Mouse (Mus musculus): Measurements from ENCODE around the gene Syt16. TPM values are rescaled to one million over a fixed set of nuclear protein-coding genes. Genes with fewer than 3 reads are reported as not detected.

Gene Syt16
- polyA plus RNA-seq, 1 experiment from 2014 or later, result 53.7 TPM

GRCm38 (mm10) chr12:74160791-74161190 is 163.3 kb downstream of the Syt16 start:
- H3K9me3 ChIP-seq (replicated peaks; ENCODE audit: control insufficient read depth, low read length), result no peaks in the 10 kb centered on the region
- no peak overlapping the region for H3K9ac ChIP-seq (ENCODE audit: low read length)
- H3K27me3 ChIP-seq (replicated peaks; ENCODE audit: control insufficient read depth, insufficient read depth, low read length), result no peaks in the 10 kb centered on the region
- ATAC-seq (no peak), DNase-seq (ENCODE audit: low spot score) (no peak)
- H3K4me1 ChIP-seq (ENCODE audit: control insufficient read depth, insufficient read depth, low read length), result no peaks in the 10 kb centered on the region
- WGBS, result 67% methylated on average over 3 of the region's 3 CpGs
- no peaks in the 10 kb centered on the region for H3K36me3 ChIP-seq (ENCODE audit: control insufficient read depth, insufficient read depth, low read length)
- no peak overlapping the region for H3K4me3 ChIP-seq (ENCODE audit: low read depth, low read length)
- no peak overlapping the region for H3K27ac ChIP-seq (ENCODE audit: low read depth, low read length)
- no peak overlapping the region for H3K4me2 ChIP-seq (ENCODE audit: low read length)

GRCm38 (mm10) chr12:74163080-74163479 is 165.6 kb downstream of the Syt16 start:
- H3K36me3 ChIP-seq (ENCODE audit: control insufficient read depth, insufficient read depth, low read length), result no peaks in the 10 kb centered on the region
- H3K9ac ChIP-seq (ENCODE audit: low read length), result no peak overlapping the region
- ATAC-seq, result no peak
- 83% methylated on average over 2 of the region's 2 CpGs for WGBS
- no peak for DNase-seq (ENCODE audit: low spot score)
- H3K4me2 ChIP-seq (ENCODE audit: low read length), result no peak overlapping the region
- H3K27me3 ChIP-seq (replicated peaks; ENCODE audit: control insufficient read depth, insufficient read depth, low read length), result no peaks in the 10 kb centered on the region
- H3K27ac ChIP-seq (ENCODE audit: low read depth, low read length), result no peak overlapping the region
- H3K4me3 ChIP-seq (ENCODE audit: low read depth, low read length), result no peak overlapping the region
- H3K9me3 ChIP-seq (replicated peaks; ENCODE audit: control insufficient read depth, low read length), result no peaks in the 10 kb centered on the region
- H3K4me1 ChIP-seq (ENCODE audit: control insufficient read depth, insufficient read depth, low read length), result no peaks in the 10 kb centered on the region

GRCm38 (mm10) chr12:74171257-74171656 is 173.8 kb downstream of the Syt16 start:
- Histone ChIP-seq H3K4me2 (ENCODE audit: low read length) (no peak overlapping the region), H3K27me3 (replicated peaks; ENCODE audit: control insufficient read depth, insufficient read depth, low read length) (no peaks in the 10 kb centered on the region), H3K27ac (ENCODE audit: low read depth, low read length) (no peak overlapping the region), H3K4me3 (ENCODE audit: low read depth, low read length) (no peak overlapping the region), H3K36me3 (ENCODE audit: control insufficient read depth, insufficient read depth, low read length) (no peaks in the 10 kb centered on the region), H3K9me3 (replicated peaks; ENCODE audit: control insufficient read depth, low read length) (no peaks in the 10 kb centered on the region), H3K9ac (ENCODE audit: low read length) (no peak overlapping the region), H3K4me1 (ENCODE audit: control insufficient read depth, insufficient read depth, low read length) (peaks cover 12% of the 10 kb centered on the region)
- ATAC-seq, result no peak
- WGBS, result 72% methylated on average over 1 of the region's 1 CpGs
- peak; percentile 34 for DNase-seq (ENCODE audit: low spot score)

- H3K9ac ChIP-seq (ENCODE audit: low read length), result no peak overlapping the region
- ATAC-seq, result peak; percentile 68; the same call in 1 of the 2 replicates
- 8% methylated on average over 3 of the region's 3 CpGs for WGBS
- H3K36me3 ChIP-seq (ENCODE audit: control insufficient read depth, insufficient read depth, low read length), result no peaks in the 10 kb centered on the region
- H3K27me3 ChIP-seq (replicated peaks; ENCODE audit: control insufficient read depth, insufficient read depth, low read length), result no peaks in the 10 kb centered on the region
- H3K4me3 ChIP-seq (ENCODE audit: low read depth, low read length), result no peak overlapping the region
- peaks cover 12% of the 10 kb centered on the region for H3K4me1 ChIP-seq (ENCODE audit: control insufficient read depth, insufficient read depth, low read length)
- H3K9me3 ChIP-seq (replicated peaks; ENCODE audit: control insufficient read depth, low read length), result no peaks in the 10 kb centered on the region
- DNase-seq (ENCODE audit: low spot score), result peak; percentile 84
- H3K4me2 ChIP-seq (ENCODE audit: low read length), result no peak overlapping the region
- no peak overlapping the region for H3K27ac ChIP-seq (ENCODE audit: low read depth, low read length)
Observed at GRCm38 (mm10) chr12:74173902-74174301, 176.4 kb downstream of the Syt16 start.

GRCm38 (mm10) chr12:74184596-74184995 is 187.1 kb downstream of the Syt16 start:
- H3K4me1 ChIP-seq (ENCODE audit: control insufficient read depth, insufficient read depth, low read length), result peaks cover 2% of the 10 kb centered on the region; the same call in 1 of the 2 replicates
- H3K27me3 ChIP-seq (replicated peaks; ENCODE audit: control insufficient read depth, insufficient read depth, low read length), result no peaks in the 10 kb centered on the region
- H3K4me3 ChIP-seq (ENCODE audit: low read depth, low read length), result no peak overlapping the region
- H3K27ac ChIP-seq (ENCODE audit: low read depth, low read length), result no peak overlapping the region
- no peaks in the 10 kb centered on the region for H3K9me3 ChIP-seq (replicated peaks; ENCODE audit: control insufficient read depth, low read length)
- H3K36me3 ChIP-seq (ENCODE audit: control insufficient read depth, insufficient read depth, low read length), result no peaks in the 10 kb centered on the region
- WGBS, result 69% methylated on average over 17 of the region's 17 CpGs
- no peak for DNase-seq (ENCODE audit: low spot score)
- no peak overlapping the region for H3K4me2 ChIP-seq (ENCODE audit: low read length)
- ATAC-seq, result no peak
- H3K9ac ChIP-seq (ENCODE audit: low read length), result no peak overlapping the region

- H3K4me2 ChIP-seq (ENCODE audit: low read length), result no peak overlapping the region
- no peak overlapping the region for H3K4me3 ChIP-seq (ENCODE audit: low read depth, low read length)
- no peak overlapping the region for H3K9ac ChIP-seq (ENCODE audit: low read length)
- H3K36me3 ChIP-seq (ENCODE audit: control insufficient read depth, insufficient read depth, low read length), result no peaks in the 10 kb centered on the region
- DNase-seq (ENCODE audit: low spot score), result no peak
- no peaks in the 10 kb centered on the region for H3K9me3 ChIP-seq (replicated peaks; ENCODE audit: control insufficient read depth, low read length)
- H3K4me1 ChIP-seq (ENCODE audit: control insufficient read depth, insufficient read depth, low read length), result peaks cover 2% of the 10 kb centered on the region; the same call in 1 of the 2 replicates
- ATAC-seq, result no peak
- no peaks in the 10 kb centered on the region for H3K27me3 ChIP-seq (replicated peaks; ENCODE audit: control insufficient read depth, insufficient read depth, low read length)
- no peak overlapping the region for H3K27ac ChIP-seq (ENCODE audit: low read depth, low read length)
- 88% methylated on average over 11 of the region's 11 CpGs for WGBS
Observed at GRCm38 (mm10) chr12:74188243-74188785, 190.9 kb downstream of the Syt16 start.

GRCm38 (mm10) chr12:74188815-74189214 is 191.4 kb downstream of the Syt16 start:
- DNase-seq (ENCODE audit: low spot score) (peak; percentile 47), ATAC-seq (peak; percentile 81; the same call in 1 of the 2 replicates)
- Histone ChIP-seq H3K9me3 (replicated peaks; ENCODE audit: control insufficient read depth, low read length) (no peaks in the 10 kb centered on the region), H3K36me3 (ENCODE audit: control insufficient read depth, insufficient read depth, low read length) (no peaks in the 10 kb centered on the region), H3K27ac (ENCODE audit: low read depth, low read length) (no peak overlapping the region), H3K4me1 (ENCODE audit: control insufficient read depth, insufficient read depth, low read length) (peaks cover 2% of the 10 kb centered on the region; the same call in 1 of the 2 replicates), H3K4me2 (ENCODE audit: low read length) (no peak overlapping the region), H3K9ac (ENCODE audit: low read length) (no peak overlapping the region), H3K4me3 (ENCODE audit: low read depth, low read length) (no peak overlapping the region), H3K27me3 (replicated peaks; ENCODE audit: control insufficient read depth, insufficient read depth, low read length) (no peaks in the 10 kb centered on the region)
- WGBS, result 47% methylated on average over 7 of the region's 7 CpGs

GRCm38 (mm10) chr12:74189840-74190239 is 192.4 kb downstream of the Syt16 start:
- no peak for DNase-seq (ENCODE audit: low spot score)
- WGBS, result 84% methylated on average over 4 of the region's 4 CpGs

GRCm38 (mm10) chr12:74190297-74190696 is 192.8 kb downstream of the Syt16 start:
- peaks cover 2% of the 10 kb centered on the region; the same call in 1 of the 2 replicates for H3K4me1 ChIP-seq (ENCODE audit: control insufficient read depth, insufficient read depth, low read length)
- 86% methylated on average over 5 of the region's 5 CpGs for WGBS
- no peak overlapping the region for H3K27ac ChIP-seq (ENCODE audit: low read depth, low read length)
- no peaks in the 10 kb centered on the region for H3K9me3 ChIP-seq (replicated peaks; ENCODE audit: control insufficient read depth, low read length)
- no peak overlapping the region for H3K4me3 ChIP-seq (ENCODE audit: low read depth, low read length)
- ATAC-seq (no peak), DNase-seq (ENCODE audit: low spot score) (no peak)
- no peak overlapping the region for H3K9ac ChIP-seq (ENCODE audit: low read length)
- no peaks in the 10 kb centered on the region for H3K36me3 ChIP-seq (ENCODE audit: control insufficient read depth, insufficient read depth, low read length)
- no peak overlapping the region for H3K4me2 ChIP-seq (ENCODE audit: low read length)
- no peaks in the 10 kb centered on the region for H3K27me3 ChIP-seq (replicated peaks; ENCODE audit: control insufficient read depth, insufficient read depth, low read length)

More at GRCm38 (mm10) chr12:74189840-74190239, 192.4 kb downstream of the Syt16 start:
- Histone ChIP-seq H3K9ac (ENCODE audit: low read length) (no peak overlapping the region), H3K27ac (ENCODE audit: low read depth, low read length) (no peak overlapping the region), H3K36me3 (ENCODE audit: control insufficient read depth, insufficient read depth, low read length) (no peaks in the 10 kb centered on the region), H3K27me3 (replicated peaks; ENCODE audit: control insufficient read depth, insufficient read depth, low read length) (no peaks in the 10 kb centered on the region), H3K4me2 (ENCODE audit: low read length) (no peak overlapping the region), H3K9me3 (replicated peaks; ENCODE audit: control insufficient read depth, low read length) (no peaks in the 10 kb centered on the region), H3K4me3 (ENCODE audit: low read depth, low read length) (no peak overlapping the region), H3K4me1 (ENCODE audit: control insufficient read depth, insufficient read depth, low read length) (peaks cover 2% of the 10 kb centered on the region; the same call in 1 of the 2 replicates)
- ATAC-seq, result no peak
